Mouse (Mus musculus): Measurements from ENCODE around the gene Ube2h.

Ube2h gene

GRCm38 (mm10) chr6:30167192-30167591, 137.1 kb downstream of the Ube2h start:
- in situ Hi-C loops (cut with MseI, MboI) = no loop called here

GRCm38 (mm10) chr6:30166349-30166748, 138.0 kb downstream of the Ube2h start:
- in situ Hi-C loops (cut with MseI, MboI) = no loop called here

- in situ Hi-C loops (cut with MseI, MboI) = no loop called here
Measured at GRCm38 (mm10) chr6:30162091-30162490, 142.2 kb downstream of the Ube2h start.

- in situ Hi-C loops (cut with MseI, MboI) = no loop called here
Measured at GRCm38 (mm10) chr6:30161618-30162017, 142.7 kb downstream of the Ube2h start.
